Mouse (Mus musculus): Measurements from ENCODE around the gene Lfng. TPM values are rescaled to one million over a fixed set of nuclear protein-coding genes. Genes with fewer than 3 reads are reported as not detected.

Lfng gene
- 4.8 and 5.6 TPM in 2 replicates for total RNA-seq (2015)
- 13.4 and 15.2 TPM in 2 replicates for total RNA-seq (2017)

DNA sequence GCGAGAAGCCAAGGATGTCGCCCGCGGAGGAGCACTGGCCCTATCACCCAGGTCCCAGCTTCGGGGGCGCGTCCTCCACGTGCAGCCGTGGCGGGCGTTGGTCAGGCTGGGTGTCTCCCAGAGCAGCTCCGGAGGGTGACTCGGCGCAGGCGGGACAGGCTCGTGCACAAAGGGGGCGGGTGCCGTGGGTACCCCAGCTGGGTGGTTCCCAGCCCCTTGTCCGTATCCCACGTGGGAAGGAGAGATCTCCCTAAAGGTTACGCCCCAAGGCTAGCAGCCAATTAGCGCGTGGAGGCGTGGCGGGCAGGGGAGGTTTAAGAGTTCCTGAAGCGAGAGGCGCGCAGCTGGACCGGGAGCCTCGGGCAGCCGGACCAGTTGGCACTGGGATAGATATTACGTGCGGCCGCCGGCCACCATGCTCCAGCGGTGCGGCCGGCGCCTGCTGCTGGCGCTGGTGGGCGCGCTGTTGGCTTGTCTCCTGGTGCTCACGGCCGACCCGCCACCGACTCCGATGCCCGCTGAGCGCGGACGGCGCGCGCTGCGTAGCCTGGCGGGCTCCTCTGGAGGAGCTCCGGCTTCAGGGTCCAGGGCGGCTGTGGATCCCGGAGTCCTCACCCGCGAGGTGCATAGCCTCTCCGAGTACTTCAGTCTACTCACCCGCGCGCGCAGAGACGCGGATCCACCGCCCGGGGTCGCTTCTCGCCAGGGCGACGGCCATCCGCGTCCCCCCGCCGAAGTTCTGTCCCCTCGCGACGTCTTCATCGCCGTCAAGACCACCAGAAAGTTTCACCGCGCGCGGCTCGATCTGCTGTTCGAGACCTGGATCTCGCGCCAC lies at the start of gene Lfng:
Lfng (plus strand) TSS at position 320 of the 835 bp plus-strand sequence.
- peak; percentile 63 for ATAC-seq (replicated peaks; ENCODE audit: poor library complexity)

DNA sequence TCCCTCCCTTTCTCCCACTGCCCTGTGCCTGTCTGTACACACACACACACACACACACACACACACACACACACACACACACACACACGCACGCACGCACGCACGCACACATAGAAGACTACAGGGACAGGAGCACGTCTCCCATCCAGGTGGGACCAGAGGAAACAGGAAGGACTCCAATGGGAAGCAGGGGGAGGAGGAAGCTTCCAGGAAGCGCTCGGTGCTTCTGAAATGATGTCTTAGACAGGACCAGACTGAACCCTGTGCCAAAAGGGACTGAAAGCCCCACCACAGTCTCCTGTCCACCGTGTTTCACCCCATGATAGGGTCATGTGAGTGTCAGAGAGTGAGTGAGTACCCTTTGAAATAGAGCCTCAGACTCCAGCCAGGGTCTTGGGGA lies 44.5 kb upstream of the Lfng start:
- no peak for ATAC-seq (replicated peaks; ENCODE audit: poor library complexity)

DNA sequence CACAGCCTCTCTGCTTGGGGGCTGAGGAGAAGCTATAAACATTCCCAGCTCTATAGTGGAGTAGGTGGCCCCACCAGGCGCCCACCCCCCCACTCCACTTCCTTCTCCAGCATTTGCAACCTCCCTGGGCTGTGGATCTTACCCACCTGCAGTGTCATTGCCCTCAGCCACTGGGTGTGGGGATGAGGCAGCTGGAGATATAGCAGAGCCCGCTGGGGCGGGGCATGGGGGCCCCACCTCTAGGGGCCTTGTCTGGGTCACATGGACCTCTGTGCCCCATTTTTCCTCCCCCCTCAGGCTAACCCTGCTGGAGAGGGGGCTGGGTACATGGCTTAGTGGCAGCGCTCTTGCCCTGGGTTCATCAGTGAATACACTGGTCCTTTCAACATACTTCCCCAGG lies 42.2 kb upstream of the Lfng start, which contains the start of gene Grifin:
Grifin (minus strand) TSS at position 176 of the 400 bp plus-strand sequence.
- ATAC-seq (replicated peaks; ENCODE audit: poor library complexity) = no peak

DNA sequence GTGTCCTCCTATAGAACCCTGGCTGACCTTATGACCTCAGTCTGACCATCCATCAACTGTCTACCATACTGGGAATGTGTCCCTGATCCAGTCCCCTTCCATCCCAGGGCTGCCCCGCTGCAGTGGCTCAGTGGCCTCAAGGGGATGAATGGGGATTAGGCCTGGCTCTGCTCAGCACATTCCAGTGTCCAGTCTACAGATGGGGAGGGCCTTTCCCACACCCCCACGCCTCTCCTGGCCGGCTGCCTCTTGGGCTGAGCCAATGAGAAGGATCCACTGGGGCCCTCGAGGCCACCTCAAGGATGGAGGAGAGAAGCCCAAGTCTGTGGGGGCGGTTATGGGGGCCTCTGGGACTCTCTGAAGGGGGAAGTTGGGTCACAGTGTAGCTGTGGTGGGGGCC lies 41.7 kb upstream of the Lfng start:
- ATAC-seq (replicated peaks; ENCODE audit: poor library complexity) = no peak

DNA sequence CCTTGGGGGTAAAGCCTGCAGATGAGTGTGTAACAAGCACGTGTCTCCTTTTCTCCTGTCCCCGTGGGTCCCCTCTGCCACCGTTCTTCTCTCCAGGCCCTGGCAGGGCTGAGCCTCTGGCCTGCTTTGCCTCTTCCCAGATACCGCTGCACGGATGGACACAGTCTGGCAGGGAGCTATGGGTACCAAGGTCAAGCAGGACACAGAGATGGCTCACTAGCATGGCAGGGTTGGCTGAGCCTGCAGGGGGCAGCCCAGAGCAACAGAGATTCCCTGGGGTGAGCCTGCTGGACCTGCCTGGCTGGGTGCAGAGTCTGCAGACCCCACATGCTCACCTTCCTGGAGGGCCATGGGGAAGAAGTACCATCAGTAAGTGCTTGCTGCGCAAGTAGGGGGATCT lies 41.3 kb upstream of the Lfng start:
- peak; percentile 47 for ATAC-seq (replicated peaks; ENCODE audit: poor library complexity)

DNA sequence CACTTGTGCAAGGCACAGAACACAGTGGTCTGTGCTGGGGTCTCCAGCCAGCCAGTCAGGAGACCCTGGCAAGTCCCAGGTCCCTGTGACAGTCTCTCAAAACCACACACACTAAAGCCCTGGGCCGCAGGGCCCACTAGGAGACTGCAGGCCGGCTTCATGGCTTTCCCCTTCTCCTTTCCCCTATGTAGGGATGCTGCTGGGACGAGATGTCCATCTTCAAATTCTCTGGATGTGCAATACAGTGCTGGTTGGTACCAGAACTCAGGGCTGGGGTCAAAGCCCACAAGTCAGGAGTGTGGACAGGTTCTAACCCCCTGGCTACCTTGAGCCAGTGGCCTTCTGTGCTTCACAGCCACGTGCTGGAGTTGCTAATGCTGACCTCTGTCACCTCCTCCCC lies 40.8 kb upstream of the Lfng start:
- no peak for ATAC-seq (replicated peaks; ENCODE audit: poor library complexity)

DNA sequence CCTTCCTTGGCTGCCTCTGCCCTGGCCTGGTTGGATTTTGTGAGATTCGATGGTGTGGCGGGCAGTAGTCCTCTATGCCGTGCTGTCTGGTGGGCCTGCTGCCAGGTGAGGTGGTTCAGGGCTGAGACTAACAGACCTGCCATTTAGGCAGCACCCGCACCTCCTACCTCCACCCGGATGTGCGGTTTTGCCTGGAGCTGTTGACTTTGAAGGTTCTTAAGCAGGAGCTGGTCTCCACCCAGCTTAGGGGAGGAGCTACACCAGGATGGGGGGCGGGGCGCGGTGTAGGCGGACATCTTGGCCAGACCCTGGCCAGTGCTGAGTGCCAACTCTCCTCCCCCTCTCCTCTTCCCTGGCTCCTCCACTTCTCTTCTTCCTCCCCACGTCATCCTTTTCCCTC lies 39.8 kb upstream of the Lfng start:
- ATAC-seq (replicated peaks; ENCODE audit: poor library complexity) = peak; percentile 79

DNA sequence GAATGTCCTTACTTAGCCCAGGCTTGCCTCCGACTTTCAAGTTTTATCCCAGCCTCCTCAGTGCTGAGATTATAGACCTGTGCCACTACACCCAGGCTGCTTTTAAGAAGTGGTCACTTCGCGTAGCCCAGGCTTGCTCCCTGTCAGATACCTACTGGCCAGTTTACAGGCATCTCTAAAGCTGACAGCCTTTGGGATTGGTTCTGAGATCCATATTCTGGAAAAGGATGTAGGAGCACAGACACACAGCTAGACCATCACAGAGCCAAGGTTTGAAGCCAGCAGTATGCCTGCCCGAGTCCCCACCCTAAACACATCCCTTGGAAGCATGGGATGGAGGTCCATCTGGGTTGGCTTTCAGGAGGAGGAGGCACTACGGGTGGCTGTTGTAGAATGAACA lies 39.4 kb upstream of the Lfng start:
- no peak for ATAC-seq (replicated peaks; ENCODE audit: poor library complexity)

DNA sequence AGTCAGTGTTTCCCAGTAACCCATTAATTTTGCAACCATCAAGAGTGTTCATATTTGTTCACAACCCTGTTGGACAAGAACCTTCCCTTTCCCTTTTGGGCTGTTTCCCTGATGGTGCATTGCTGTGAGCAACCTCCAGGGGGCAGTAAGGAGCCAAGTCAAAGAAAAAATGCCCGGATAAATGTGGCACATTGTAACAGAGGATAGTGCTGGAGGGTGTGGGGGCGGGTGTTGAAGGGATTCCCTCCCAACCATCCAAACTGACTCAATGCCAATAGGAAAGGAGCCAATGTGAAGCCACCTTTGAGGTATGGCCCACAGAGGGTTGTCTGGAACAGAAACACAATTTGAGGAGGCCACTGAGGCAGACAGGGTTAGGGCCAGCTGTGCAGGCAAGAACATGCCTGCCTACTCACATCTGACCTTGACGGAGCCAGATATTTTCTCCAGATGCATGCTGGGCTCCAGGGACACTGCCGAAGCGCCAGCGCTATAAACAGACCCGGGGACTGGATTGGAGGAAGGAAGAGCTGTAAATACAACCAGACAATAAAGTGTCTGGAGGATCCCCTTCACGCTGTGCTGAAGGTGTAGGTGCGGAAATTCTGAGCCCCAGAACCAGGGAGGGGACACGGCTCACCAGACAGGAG lies 38.7 kb upstream of the Lfng start:
- ATAC-seq (replicated peaks; ENCODE audit: poor library complexity) = peak; percentile 68

DNA sequence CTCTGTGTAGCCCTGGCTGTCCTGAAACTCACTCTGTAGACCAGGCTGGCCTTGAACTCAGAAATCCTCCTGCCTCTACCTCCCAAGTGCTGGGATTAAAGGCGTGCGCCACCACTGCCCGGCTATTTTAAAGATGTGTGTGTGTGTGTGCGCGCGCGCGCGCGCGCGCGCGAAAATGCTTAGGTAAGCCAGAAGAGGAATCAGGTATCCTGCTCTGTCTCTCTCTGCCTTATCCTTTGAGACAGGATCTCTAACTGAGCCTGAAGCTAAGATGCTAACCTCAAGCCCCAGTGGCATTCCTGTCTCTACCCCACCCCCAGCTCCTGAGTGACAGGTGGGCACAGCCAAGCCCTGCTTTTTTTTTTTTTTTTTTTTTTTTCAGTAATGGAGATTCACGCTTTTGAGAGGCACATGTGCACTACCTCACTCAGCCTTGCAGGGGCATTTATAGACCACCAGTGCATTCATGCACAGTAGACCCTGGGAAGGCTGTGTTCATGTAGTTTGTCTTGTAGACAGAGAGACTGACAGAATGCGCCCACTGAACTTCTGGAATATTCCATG lies 38.0 kb upstream of the Lfng start:
- ATAC-seq (replicated peaks; ENCODE audit: poor library complexity) = no peak

DNA sequence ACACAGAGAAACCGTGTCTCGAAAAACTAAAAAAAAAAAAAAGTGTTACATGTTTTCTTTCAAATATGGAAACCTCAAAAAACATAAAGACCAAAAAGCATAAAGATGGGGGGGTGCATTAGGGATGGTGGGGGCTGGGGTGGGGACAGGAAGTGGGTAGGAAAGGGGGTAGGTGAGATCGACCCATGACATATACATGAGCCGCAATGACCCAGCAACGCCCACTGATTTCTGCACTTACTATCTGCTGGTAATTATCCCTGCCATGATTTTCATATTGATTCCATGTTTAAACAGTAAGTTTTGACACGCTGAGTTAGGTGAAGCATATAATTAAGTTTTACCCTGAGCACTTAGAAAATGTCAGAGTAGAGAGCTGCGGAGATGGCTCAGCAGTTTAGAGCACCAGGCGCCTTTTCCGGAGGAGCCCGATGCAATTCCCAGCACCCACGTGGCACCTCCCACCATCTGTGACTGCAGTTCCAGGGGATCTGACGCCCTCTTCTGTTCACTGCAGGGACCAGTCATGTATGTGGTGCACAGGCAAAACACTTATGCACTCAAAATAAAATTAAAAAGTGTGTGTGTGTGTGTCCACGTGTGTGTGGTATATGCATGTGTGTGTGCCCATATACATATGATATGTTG lies 36.8 kb upstream of the Lfng start:
- no peak for ATAC-seq (replicated peaks; ENCODE audit: poor library complexity)

DNA sequence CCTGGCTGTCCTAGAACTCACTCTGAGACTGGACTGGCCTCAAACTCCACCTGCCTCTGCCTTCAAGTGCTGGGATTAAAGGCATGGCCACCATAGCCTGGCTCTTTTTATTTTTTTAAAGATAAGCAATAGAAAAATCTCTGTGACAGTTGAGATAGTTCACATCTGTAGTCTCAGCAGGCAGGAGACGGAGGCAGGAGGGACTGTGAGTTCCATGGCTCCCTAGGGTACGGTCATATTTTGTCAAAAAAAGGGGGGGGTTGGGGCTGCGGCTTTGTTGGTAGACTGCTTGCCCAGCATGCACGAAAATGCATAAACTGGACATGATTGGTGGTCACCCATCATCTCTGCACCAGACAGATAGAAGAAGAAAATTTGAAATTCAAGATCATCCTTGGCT lies 35.9 kb upstream of the Lfng start:
- ATAC-seq (replicated peaks; ENCODE audit: poor library complexity) = no peak

DNA sequence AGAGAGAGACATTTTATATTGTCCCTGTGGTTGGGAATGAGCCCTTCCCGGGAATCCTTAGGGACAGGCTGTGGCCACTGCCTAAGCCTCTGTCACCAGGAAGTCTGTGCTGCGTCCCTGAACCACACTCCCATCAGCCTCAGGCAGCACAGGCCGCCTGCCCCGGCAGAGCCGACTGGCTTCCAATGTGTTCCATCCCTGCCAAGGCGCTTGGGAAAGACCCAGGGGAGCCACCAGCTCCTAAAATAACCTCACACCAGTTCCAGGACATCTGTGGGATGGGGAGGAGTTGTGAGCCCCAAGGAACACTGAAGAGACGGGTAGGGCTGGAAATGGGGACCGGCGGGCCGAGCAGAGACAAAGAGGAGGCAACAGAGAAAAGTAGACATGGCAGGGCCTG lies 35.4 kb upstream of the Lfng start:
- no peak for ATAC-seq (replicated peaks; ENCODE audit: poor library complexity)

DNA sequence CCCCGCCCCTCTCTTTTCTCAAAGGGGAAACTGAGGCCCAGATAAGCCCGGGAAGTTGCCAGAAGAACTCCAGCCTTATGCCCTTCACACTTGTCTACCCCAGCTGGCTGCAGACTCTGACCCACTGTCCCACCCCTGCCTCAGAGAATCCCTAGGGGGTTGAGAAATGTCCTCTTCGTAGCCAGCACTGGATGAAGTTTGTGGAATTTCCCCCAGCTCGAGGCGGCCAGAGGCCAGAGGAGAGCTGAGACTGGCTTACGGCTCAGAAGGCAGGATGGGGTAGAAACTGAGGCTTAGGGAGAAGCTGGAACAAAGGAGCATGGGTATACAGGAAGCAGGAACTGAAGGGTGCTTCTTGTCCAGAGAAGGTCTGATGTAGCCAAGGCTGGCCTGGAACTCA lies 34.5 kb upstream of the Lfng start:
- no peak for ATAC-seq (replicated peaks; ENCODE audit: poor library complexity)

DNA sequence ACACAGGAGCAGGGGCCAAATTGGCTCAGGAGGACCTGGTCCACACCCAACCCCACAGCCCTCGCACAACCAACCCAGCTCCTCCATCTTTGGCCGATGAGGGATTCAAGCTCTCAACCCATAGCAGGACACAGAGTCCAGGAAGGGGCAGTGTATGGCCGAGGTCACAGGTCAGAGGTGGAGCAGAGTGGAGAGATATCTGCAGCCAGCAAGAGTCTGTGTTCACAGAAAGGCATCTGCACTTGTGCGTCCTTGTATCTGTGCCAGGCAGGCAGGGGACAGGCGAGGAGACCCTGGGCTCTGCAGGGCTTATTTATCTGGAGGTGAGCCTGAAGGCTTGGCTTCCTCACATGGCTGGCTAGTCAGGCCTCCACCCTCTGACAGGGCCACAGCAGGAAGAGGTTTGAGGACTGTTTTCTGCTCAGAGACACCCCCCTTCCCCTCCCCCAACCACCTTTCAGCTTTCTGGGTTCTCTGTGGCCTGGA lies 31.7 kb upstream of the Lfng start:
- peak; percentile 37; the same call in 1 of the 2 replicates for ATAC-seq (replicated peaks; ENCODE audit: poor library complexity)

DNA sequence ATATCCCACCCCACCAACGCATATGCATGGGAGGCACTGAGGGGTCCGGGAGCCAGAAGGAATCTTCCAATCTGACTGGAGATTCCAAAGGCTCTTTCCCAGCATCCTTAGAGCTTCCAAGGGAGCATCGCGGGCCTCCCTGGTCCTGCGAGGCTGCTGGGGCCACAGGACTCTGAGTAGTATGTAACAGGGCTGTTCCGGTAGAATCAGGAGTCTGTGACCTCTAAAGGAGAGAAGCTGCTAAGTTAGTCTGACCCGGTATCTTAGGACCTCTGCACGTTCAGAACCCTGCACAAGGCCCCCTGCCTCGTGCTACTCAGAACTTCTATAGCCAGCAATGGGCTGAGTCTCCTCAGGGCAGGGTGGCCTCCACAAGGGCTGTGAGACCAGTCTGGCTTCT lies 27.9 kb upstream of the Lfng start:
- ATAC-seq (replicated peaks; ENCODE audit: poor library complexity) = no peak

DNA sequence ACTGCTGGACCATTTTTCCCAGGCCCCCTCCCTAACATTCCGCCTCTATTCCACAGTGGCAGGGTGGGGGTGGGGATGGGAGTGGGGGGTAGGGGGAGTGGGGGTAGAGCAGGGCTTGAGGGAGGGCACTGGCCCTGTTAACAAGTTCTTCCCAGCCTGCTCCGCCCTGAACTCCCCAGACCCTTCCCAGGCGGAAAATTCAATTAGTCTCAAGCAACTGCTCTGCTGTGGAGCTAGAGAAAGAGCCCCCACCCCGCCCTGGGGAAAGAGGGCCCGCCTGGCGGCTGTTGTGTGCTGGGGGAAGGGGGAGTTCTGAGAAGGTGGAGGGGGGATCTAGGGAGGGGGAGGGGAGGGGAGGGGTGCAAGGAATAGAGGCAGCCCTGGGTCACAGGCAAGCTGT lies 27.3 kb upstream of the Lfng start:
- no peak for ATAC-seq (replicated peaks; ENCODE audit: poor library complexity)

DNA sequence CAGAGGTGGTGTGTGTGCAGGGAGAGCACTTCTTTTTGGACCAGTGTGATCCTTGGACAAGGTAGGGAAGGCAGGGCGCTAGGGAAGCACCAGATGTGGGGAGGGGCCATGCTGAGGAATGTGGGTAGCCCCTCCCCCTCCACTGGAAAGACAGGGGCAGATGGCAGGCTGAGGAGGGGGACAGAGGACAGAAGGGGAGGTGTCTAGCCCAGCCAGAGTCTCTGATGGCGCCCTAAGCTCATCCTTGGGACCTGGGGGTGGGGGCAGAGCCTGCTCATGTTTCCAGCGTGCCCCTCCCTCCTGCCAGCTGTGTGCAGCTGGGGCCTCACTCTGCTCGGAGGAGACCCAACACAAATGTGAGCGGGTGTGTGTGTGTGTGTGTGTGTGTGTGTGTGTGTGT lies 25.6 kb upstream of the Lfng start:
- no peak for ATAC-seq (replicated peaks; ENCODE audit: poor library complexity)

DNA sequence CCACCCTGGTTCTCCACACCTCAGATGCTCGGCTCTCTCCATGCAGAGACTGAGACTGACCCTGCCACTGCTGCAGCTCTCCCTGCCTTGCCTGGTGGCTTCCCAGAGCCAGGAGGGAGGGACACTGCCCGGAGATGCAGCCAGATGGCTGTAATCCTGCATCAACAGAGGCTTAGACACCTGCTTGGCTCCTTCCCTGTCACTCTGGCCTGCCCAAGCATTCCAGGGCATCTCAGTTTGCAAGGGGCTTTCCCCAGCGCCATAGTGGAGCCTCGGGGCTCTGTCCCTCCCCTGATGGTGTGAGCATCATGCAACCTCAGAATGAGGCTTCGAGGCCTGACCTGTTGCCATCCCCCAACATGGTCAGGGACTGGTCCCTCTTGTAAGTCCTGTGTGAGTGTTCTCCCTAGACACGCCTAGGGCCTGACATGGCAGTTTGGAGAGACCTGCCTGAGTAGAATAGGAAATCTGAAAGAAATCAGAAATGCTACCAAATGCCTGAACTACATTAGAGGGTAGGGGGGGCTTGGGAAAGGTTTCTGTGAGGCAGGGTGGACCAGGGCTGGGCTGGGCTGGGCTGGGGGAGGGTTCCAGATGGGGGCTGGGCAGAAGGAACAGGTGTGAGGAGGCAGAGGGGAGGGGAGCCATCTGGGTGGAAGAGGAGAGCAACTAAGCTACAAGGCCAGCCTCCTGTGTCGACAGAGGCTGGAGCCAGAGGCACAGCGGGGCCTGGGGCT lies 24.0 kb upstream of the Lfng start:
- no peak for ATAC-seq (replicated peaks; ENCODE audit: poor library complexity)

DNA sequence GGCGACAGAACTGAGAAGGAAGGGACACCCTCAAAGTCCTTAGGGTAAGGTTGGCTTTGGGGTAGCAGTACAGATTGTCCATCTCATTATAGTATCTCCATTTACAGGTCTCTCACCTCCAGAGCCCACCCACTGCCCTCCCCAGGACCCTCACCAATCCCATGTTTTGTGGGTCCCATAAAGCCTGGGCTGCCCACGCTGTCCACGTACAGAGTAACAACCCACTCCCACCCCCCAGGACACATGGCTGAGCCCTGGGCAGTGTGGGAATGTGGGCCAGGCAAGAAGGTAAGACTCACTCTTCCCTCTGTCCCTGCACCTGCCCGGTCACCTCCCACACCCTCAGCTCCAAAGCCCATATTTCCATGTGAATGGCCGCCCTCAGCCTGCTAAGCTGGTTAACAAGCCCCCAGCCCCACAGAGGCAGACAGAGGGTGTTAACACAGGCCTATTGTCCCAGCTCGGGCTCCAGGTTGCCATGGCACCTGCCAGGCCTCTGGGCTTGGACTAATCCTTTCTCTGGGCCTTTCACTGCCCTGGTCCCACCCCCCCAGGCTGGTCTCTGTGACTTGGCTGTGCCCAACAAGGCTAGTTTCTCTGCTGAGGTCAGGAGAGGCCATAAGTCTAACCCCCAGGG lies 23.3 kb upstream of the Lfng start:
- no peak for ATAC-seq (replicated peaks; ENCODE audit: poor library complexity)
